Mouse (Mus musculus) lung, adult 2 months (tissue): ENCODE measurements at regions not wholly inside any gene's neighbourhood (a gene's known extent, or its start where the extent isn't known, plus 50 kb on each side); places are given as distances from the start of the nearest gene placed in this dataset.

Experiments used
- DNase-seq: peaks from one replicate; pipeline ENCODE4 v3.0.0; 2022
- H3K4me1 ChIP-seq: fragments of 200-500 bp; 2 replicates; pipeline ENCODE4 v1.6.1; 2011; ENCODE audit warnings: low read length; ENCODE audit not compliant: control insufficient read depth, insufficient read depth
- H3K4me3 ChIP-seq: fragments of 200-500 bp; replicated peaks from 2 replicates; pipeline ENCODE3; 2011; ENCODE audit warnings: low read depth, mild to moderate bottlenecking, control low read depth, low read length; ENCODE audit errors: extremely low read depth
- CTCF ChIP-seq: fragments of 200-500 bp; IDR thresholded peaks from 2 replicates; pipeline ENCODE4 v1.5.1; 2011; ENCODE audit warnings: mild to moderate bottlenecking, low read length, control low read depth; ENCODE audit not compliant: insufficient read depth
- POLR2A ChIP-seq: fragments of 200-500 bp; IDR thresholded peaks from 2 replicates; pipeline ENCODE4 v1.6.1; 2011; ENCODE audit warnings: low read depth, mild to moderate bottlenecking, control low read depth, low read length, borderline replicate concordance; ENCODE audit errors: extremely low read depth
- WGBS: fragments of 180-500 bp; shearing (Covaris S2); methylation state at CpG from one replicate; pipeline ENCODE4 v1.1.7; 2018; 5-methylcytosine and 5-hydroxymethylcytosine counted together

DNA sequence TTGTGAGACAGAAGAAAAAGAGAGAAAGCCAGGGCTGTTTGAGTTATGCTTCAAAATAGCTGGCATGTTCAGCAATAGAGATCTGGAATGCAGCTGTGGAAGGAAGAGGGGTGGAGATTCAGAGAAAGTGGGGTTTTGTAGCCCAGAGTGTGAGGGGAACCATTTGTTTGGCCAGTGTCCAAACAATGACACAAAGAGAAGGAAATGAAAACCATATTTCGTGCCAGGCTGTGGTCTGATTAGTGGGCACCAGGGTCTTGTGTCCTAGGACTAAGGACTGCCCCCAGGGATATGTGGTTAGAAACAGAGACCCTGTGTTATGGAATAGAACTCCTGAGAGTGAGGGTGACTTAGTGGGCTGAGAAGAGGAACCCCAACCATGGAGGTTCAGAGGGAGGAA is 83.2 kb upstream of the Arhgap28 start:
- Histone ChIP-seq H3K4me3 (no peak overlapping the region), H3K4me1 (no peaks in the 10 kb centered on the region)
- no peak for DNase-seq
- TF ChIP-seq POLR2A (no peak), CTCF (no peak)
- 36% methylated on average over 1 of the region's 1 CpGs for WGBS

- Histone ChIP-seq H3K4me1 (no peaks in the 10 kb centered on the region), H3K4me3 (no peak overlapping the region)
- TF ChIP-seq POLR2A, result no peak
- no peak for TF ChIP-seq CTCF
- no peak for DNase-seq
- 74% methylated on average over 1 of the region's 1 CpGs for WGBS
Measured at GRCm38 (mm10) chr17:68089179-68089578, 85.3 kb upstream of the Arhgap28 start.

DNA sequence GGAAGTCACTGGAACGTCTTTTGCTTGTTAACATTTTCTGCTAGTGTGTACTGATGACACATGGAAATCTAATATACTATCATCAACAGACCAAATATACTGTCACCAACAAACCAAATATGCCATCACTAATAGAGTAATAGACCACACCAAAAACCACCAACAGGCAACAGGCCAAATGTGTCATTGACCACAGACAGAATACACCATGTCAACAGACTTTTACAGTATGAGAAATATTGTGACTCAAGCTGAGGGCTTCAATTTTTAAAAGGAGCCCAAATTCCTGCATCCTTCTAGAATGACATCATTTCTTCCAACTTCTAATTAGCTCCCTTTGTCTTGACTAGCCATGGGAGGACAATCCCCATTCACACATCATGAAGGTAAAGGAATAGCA is 85.9 kb upstream of the Arhgap28 start:
- TF ChIP-seq POLR2A (no peak), CTCF (no peak)
- 54% methylated on average over 1 of the region's 1 CpGs for WGBS
- DNase-seq, result no peak
- Histone ChIP-seq H3K4me1 (no peaks in the 10 kb centered on the region), H3K4me3 (no peak overlapping the region)

DNA sequence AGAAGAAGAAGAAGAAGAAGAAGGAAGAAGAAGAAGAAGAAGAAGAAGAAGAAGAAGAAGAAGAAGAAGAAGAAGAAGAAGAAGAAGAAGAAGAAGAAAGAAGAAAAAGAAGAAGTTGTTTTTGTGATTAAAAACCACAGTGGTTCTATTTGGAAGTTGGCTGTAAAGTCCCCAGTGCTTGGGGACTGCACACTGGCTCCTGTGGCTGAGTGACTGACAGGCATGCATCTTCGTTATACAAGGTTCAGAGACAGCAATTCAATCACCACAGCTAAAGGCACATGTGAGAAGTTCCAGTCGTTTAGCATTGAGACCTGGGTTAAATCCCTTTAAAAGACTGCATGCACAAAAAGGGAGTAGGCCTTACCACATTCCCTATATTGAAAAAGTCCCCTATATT is 93.1 kb upstream of the Arhgap28 start:
- DNase-seq, result no peak
- Histone ChIP-seq H3K4me3 (no peak overlapping the region), H3K4me1 (no peaks in the 10 kb centered on the region)
- no peak for TF ChIP-seq CTCF
- no peak for TF ChIP-seq POLR2A
- WGBS, result 62% methylated on average over 2 of the region's 2 CpGs

DNA sequence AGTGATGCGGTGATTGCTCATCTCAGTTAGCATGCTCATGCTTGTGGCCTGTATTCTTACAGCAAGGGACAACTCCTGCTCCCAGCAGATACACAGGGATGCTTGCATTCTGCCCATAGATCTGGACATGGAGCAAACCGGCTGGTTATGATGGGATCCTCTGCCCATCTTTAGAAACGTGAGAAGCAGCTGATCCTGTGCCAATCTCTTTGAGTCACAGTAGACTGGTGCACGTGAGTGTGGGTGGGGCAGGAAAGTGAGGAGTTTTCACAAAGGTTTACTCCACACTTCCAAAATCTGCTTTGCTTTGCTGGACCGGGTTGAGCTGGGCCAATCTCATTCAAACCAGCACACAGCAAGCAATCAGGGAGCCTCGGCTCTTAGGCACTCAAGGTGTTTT is 93.5 kb upstream of the Arhgap28 start:
- H3K4me1 ChIP-seq, result no peaks in the 10 kb centered on the region
- no peak for DNase-seq
- TF ChIP-seq POLR2A (no peak), CTCF (no peak)
- H3K4me3 ChIP-seq, result no peak overlapping the region
- WGBS, result 75% methylated on average over 6 of the region's 6 CpGs

- no peak for TF ChIP-seq POLR2A
- no peak for TF ChIP-seq CTCF
- Histone ChIP-seq H3K4me1 (no peaks in the 10 kb centered on the region), H3K4me3 (no peak overlapping the region)
- no peak for DNase-seq
- 49% methylated on average over 2 of the region's 2 CpGs for WGBS
Measured at GRCm38 (mm10) chr17:68100093-68100492, 96.2 kb upstream of the Arhgap28 start.

DNA sequence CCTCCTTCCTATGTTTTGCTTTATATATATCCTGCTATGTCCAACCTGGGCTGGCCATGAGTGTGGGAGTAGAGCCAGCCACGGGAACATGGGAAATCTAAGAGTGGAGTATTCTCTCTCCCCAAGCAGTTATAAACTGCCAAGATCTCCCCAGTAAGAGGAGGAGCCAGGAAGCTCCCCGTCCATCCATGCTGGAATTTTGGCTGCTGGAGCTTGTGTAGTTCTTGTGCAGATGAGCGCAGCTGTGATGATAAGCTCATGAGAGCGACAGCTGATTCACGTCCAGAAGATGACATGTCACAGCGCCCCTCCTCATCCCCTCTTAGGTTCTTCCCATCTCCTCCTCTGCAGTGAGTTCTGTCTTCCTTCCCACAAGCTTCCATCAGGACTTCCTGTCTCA is 99.4 kb upstream of the Arhgap28 start:
- Histone ChIP-seq H3K4me1 (no peaks in the 10 kb centered on the region), H3K4me3 (no peak overlapping the region)
- 41% methylated on average over 6 of the region's 6 CpGs for WGBS
- TF ChIP-seq CTCF (no peak), POLR2A (no peak)
- no peak for DNase-seq

GRCm38 (mm10) chr17:68106366-68106765 is 102.4 kb upstream of the Arhgap28 start:
- TF ChIP-seq CTCF, result no peak
- no peak for TF ChIP-seq POLR2A
- Histone ChIP-seq H3K4me1 (no peaks in the 10 kb centered on the region), H3K4me3 (no peak overlapping the region)
- WGBS, result 44% methylated on average over 8 of the region's 8 CpGs
- DNase-seq, result no peak

- no peak for TF ChIP-seq CTCF
- no peak for TF ChIP-seq POLR2A
- 68% methylated on average over 5 of the region's 5 CpGs for WGBS
- no peak for DNase-seq
- no peak overlapping the region for H3K4me3 ChIP-seq
- no peaks in the 10 kb centered on the region; the same call in 1 of the 2 replicates for H3K4me1 ChIP-seq
Measured at GRCm38 (mm10) chr17:68107875-68108274, 104.0 kb upstream of the Arhgap28 start.

- DNase-seq, result no peak
- no peaks in the 10 kb centered on the region; the same call in 1 of the 2 replicates for H3K4me1 ChIP-seq
- H3K4me3 ChIP-seq, result no peak overlapping the region
- 80% methylated on average over 4 of the region's 4 CpGs for WGBS
- no peak for TF ChIP-seq CTCF
- TF ChIP-seq POLR2A, result no peak
Measured at GRCm38 (mm10) chr17:68111834-68112473, 108.0 kb upstream of the Arhgap28 start.
